Mouse (Mus musculus) c-Kit-negative CD71-positive TER-119-positive erythroid progenitor cells, embryonic 14.5 days (primary cell): Measurements from ENCODE around the gene Olfr1370.
"Not testable (repeated sequence)": the region's sequence is repeated elsewhere in the genome, so short reads cannot be mapped to it uniquely, and the experiment has no call there.

ENCODE experiments used
- DNase-seq: peaks from one replicate; pipeline ENCODE4 v3.0.0-alpha.2; 2013; ENCODE audit warnings: low read depth, low spot score

Gene Olfr1370

DNA sequence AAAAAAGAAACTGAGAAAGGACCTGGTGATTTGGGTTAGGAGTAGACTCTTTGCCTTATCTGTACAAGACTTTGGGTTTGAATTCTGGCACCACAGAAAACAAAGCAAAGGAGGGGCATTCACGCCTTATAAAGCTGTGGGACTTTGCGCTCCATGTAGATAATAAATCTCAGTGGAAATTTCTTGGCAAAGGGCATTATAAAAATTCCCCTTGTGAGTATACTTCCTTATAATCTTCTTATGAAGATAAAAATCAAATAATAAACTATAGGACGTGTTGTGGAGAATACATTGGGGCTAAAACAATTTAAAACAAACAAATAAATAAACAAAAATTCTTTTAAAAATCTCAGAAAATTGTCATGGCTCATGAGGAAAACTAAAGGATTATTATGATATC is at the start of gene Olfr1370:
Olfr1370 (minus strand) TSS at position 101 of the 400 bp plus-strand sequence.
- no peak for DNase-seq

GRCm38 (mm10) chr13:21114121-21114520 is 39.4 kb upstream of the Olfr1370 start:
- DNase-seq = no peak

DNA sequence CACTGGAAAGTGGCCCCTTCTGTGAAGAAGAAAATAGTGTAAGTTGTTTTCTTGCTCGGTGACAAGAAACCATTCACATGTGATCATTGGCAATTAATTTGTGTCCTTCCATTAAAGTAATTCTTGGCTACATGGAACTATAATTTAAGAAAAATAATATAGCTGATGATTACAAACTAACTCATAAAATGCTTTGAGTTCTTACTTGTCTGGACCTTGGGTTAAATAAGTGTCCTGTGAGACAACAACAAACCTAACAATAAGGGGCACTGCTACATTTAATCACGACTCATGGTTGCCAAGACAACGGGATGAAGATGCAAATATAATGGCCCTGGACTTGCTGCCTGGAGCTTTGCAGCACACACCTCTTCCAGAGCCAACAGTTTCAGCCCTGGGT is 36.4 kb upstream of the Olfr1370 start, which contains the start of gene Olfr1369-ps1:
Olfr1369-ps1 (plus strand) TSS at position 301 of the 400 bp plus-strand sequence.
- DNase-seq = not testable (repeated sequence)

GRCm38 (mm10) chr13:21110441-21110840 is 35.7 kb upstream of the Olfr1370 start:
- DNase-seq = no peak

DNA sequence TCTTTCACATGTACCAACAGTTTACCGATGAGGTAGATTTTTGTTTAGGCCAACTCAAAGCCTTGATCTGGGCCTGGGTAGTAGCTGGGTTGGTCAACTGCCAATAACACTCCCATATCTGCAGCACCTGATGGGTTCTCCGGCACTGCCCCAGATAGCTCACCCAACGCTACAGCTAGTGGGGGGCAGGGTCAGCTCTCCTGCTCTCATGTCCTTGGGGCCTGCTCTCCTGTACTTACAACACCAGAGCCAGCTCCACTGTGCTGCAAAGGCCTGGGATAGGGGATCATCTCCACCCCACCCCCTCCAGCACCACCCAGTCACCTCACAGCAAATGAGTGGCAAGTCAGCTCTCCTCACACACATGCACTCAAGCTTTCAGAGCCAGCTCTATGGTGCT is 35.0 kb upstream of the Olfr1370 start:
- no peak for DNase-seq

DNA sequence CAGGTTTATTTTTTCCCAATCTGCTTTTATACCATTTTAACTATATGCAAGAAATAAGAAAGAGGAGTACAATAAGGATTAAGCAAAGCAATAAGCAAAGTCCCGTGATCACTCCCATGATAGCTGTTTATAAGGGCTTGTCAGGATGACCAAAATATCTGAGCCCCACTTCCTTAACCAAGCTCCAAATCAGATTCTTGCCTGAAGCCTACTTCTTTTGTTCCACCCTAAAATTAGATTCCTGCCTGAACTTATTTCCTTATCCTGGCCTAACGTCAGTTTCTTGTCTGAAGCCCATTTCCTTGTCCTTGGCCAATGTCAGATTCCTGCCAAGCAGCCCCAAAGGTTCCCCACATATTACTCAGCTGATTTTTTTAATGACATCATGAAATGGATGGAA is 7.9 kb upstream of the Olfr1370 start:
- no peak for DNase-seq

GRCm38 (mm10) chr13:21066021-21066420 is 8.7 kb downstream of the Olfr1370 start:
- DNase-seq = no peak

GRCm38 (mm10) chr13:21050118-21050517 is 24.6 kb downstream of the Olfr1370 start:
- no peak for DNase-seq

DNA sequence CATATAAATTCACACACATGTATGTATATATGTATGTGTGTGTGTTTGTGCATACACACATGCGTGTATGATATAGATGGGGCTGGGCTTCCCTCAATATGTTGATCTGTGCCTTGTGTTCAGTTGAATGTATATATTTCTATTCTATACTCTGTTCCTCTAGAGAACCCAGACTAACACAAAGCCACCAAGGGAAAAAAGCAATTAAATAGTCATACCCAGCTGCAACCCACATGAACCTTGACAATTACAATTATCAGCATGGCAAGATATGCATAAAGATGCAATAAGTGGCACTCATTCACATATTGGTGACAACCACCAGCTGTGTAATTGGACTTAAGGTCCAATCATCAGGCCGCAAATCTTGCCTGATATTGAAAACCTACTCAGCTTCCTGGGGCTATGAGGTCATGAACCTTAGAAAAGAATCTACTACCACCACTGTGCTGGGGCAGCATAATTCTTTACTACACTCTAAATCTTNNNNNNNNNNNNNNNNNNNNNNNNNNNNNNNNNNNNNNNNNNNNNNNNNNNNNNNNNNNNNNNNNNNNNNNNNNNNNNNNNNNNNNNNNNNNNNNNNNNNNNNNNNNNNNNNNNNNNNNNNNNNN is 34.1 kb downstream of the Olfr1370 start:
- DNase-seq = no peak

DNA sequence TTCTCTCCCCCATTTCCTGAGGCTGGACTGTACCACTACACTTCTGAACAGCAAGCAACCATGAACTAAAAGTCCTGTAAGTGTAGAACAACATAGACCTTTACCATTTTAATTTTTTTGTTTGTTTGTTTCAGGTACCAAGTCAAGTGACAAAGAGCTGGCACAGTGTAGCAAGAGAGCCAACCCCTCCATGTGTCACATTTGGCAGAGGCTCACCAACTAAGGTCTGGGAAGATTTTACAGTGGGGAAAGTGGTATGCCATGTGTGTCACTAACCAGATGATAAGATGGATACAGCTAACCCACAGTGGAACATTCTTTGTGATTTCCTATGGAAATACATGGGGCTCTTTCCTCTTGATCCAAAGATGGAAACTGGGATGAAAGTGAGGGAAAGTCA is 38.8 kb downstream of the Olfr1370 start:
- no peak for DNase-seq

- no peak for DNase-seq
Measured at GRCm38 (mm10) chr13:21035011-21035410, 39.7 kb downstream of the Olfr1370 start.

GRCm38 (mm10) chr13:21033176-21033575 is 41.6 kb downstream of the Olfr1370 start:
- no peak for DNase-seq

DNA sequence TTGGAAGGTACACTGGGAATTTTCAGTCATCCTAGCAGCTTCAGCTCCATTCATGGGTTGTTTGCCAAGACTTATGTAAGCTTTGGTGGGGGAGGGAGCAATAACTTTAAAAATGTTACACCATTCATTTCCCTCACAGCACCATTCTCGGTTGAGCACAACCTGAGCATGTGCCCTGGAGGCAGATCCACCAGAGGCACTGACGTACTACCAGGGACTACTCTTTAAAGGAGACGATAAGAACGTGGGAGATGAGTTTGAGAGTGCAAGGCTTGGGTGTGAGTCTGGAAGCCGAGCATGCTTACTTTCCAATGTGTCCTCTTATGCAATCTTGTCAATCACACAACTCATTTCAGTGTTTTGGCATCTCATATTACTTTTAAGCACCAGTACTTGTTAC is 49.9 kb downstream of the Olfr1370 start:
- DNase-seq = no peak
